Mouse (Mus musculus) MEL (cell line): ENCODE measurements at regions not wholly inside any gene's neighbourhood (a gene's known extent, or its start where the extent isn't known, plus 50 kb on each side); places are given as distances from the start of the nearest gene placed in this dataset.

Experiments used
- DNase-seq: peaks from one replicate; pipeline ENCODE4 v3.0.0; 2011; ENCODE audit warnings: low read depth, low spot score
- H3K27ac ChIP-seq: 2 replicates; pipeline ENCODE4 v1.5.1; 2012; ENCODE audit warnings: low read depth, mild to moderate bottlenecking, control low read depth, low read length, moderate library complexity; ENCODE audit not compliant: control insufficient read depth
- H3K27me3 ChIP-seq, 2 experiments: fragments of 150-350 bp in 1 of 2; sonication (generic) in 1 of 2; 2 replicates each; pipeline ENCODE4 v1.6.1; 2012; ENCODE audit warnings: low read length in 2 of 2, mild to moderate bottlenecking in 2 of 2, improper control_type of control experiment in 1 of 2, moderate library complexity in 1 of 2; ENCODE audit not compliant: insufficient read depth in 2 of 2, control insufficient read depth in 1 of 2
- H3K36me3 ChIP-seq, 2 experiments: 2 replicates each; pipeline ENCODE4 v1.6.1; 2012 to 2014; ENCODE audit warnings: low read length in 2 of 2, improper control_type of control experiment in 1 of 2, inconsistent platforms in 1 of 2, mild to moderate bottlenecking in 1 of 2; ENCODE audit not compliant: insufficient read depth in 2 of 2, control insufficient read depth in 1 of 2
- H3K4me1 ChIP-seq, 2 experiments: fragments of 150-350 bp in 1 of 2; sonication (generic) in 1 of 2; 2 replicates each; pipeline ENCODE4 v1.6.1; 2012; ENCODE audit warnings: low read length in 2 of 2, improper control_type of control experiment in 1 of 2, mild to moderate bottlenecking in 1 of 2; ENCODE audit not compliant: insufficient read depth in 2 of 2, control insufficient read depth in 1 of 2
- H3K4me3 ChIP-seq, 2 experiments: fragments of 150-350 bp in 1 of 2; sonication (generic) in 1 of 2; 2 replicates each; pipeline ENCODE4 v1.5.1; 2012; ENCODE audit warnings: low read depth in 2 of 2, low read length in 2 of 2, mild to moderate bottlenecking in 2 of 2, moderate library complexity in 2 of 2, control low read depth in 1 of 2, improper control_type of control experiment in 1 of 2; ENCODE audit not compliant: control insufficient read depth in 1 of 2, insufficient read depth in 1 of 2
- H3K79me2 ChIP-seq: 2 replicates; pipeline ENCODE4 v1.6.1; 2012; ENCODE audit warnings: mild to moderate bottlenecking, low read length, moderate library complexity; ENCODE audit not compliant: control insufficient read depth, poor library complexity, insufficient read depth
- H3K9ac ChIP-seq: 2 replicates; pipeline ENCODE4 v1.6.1; 2012; ENCODE audit warnings: low read depth, mild to moderate bottlenecking, control low read depth, low read length, moderate library complexity; ENCODE audit not compliant: control insufficient read depth, poor library complexity, severe bottlenecking
- H3K9me3 ChIP-seq: fragments of 150-350 bp; sonication (generic); replicated peaks from 2 replicates; pipeline ENCODE4 v1.6.1; 2012; ENCODE audit warnings: mild to moderate bottlenecking, low read length, improper control_type of control experiment, moderate library complexity; ENCODE audit not compliant: insufficient read depth
- BHLHE40 ChIP-seq: IDR thresholded peaks from 2 replicates; pipeline ENCODE4 v1.6.1; 2012; ENCODE audit warnings: low read depth, mild to moderate bottlenecking, inconsistent platforms, low read length, improper control_type of control experiment, borderline replicate concordance
- CHD1 ChIP-seq: IDR thresholded peaks from 2 replicates; pipeline ENCODE4 v1.6.1; 2012; ENCODE audit warnings: low read depth, mild to moderate bottlenecking, inconsistent platforms, low read length, improper control_type of control experiment
- CHD2 ChIP-seq: IDR thresholded peaks from 2 replicates; pipeline ENCODE4 v1.6.1; 2011; ENCODE audit warnings: low read length, improper control_type of control experiment
- CTCF ChIP-seq, 3 experiments: IDR thresholded peaks in 2 of 3; conservative IDR thresholded peaks in 1 of 3; 2 replicates each; pipeline ENCODE4 v1.5.1; 2011 to 2012; ENCODE audit warnings: low read length in 3 of 3, low read depth in 2 of 3, mild to moderate bottlenecking in 2 of 3, improper control_type of control experiment in 1 of 3, inconsistent platforms in 1 of 3, mixed read lengths in 1 of 3, moderate library complexity in 1 of 3; ENCODE audit not compliant: control insufficient read depth in 1 of 3, insufficient read depth in 1 of 3, poor library complexity in 1 of 3, severe bottlenecking in 1 of 3
- ETS1 ChIP-seq: IDR thresholded peaks from 2 replicates; pipeline ENCODE4 v1.6.1; 2012; ENCODE audit warnings: low read depth, mild to moderate bottlenecking, inconsistent platforms, low read length, improper control_type of control experiment, moderate library complexity
- GABPA ChIP-seq: IDR thresholded peaks from 2 replicates; pipeline ENCODE4 v1.6.1; 2012; ENCODE audit warnings: low read depth, mild to moderate bottlenecking, inconsistent platforms, low read length, improper control_type of control experiment, moderate library complexity
- KAT2A ChIP-seq: conservative IDR thresholded peaks from 2 replicates; pipeline ENCODE4 v1.6.1; 2012; ENCODE audit warnings: low read depth, low read length, improper control_type of control experiment, inconsistent platforms
- MAFK ChIP-seq: IDR thresholded peaks from 2 replicates; pipeline ENCODE4 v1.6.1; 2011; ENCODE audit warnings: low read depth, mild to moderate bottlenecking, low read length, improper control_type of control experiment, borderline replicate concordance
- MAZ ChIP-seq: IDR thresholded peaks from 2 replicates; pipeline ENCODE4 v1.6.1; 2012; ENCODE audit warnings: low read depth, mild to moderate bottlenecking, inconsistent platforms, low read length, improper control_type of control experiment
- MEF2A ChIP-seq: IDR thresholded peaks from 2 replicates; pipeline ENCODE4 v1.6.1; 2014; ENCODE audit warnings: low read depth, mild to moderate bottlenecking, inconsistent platforms, low read length, improper control_type of control experiment; ENCODE audit not compliant: poor library complexity, insufficient replicate concordance, severe bottlenecking; ENCODE audit errors: extremely low read depth
- MXI1 ChIP-seq: IDR thresholded peaks from 2 replicates; pipeline ENCODE4 v1.6.1; 2011; ENCODE audit warnings: mild to moderate bottlenecking, low read depth, low read length, improper control_type of control experiment
- MYB ChIP-seq: IDR thresholded peaks from 2 replicates; pipeline ENCODE4 v1.6.1; 2011; ENCODE audit warnings: mild to moderate bottlenecking, low read depth, low read length, improper control_type of control experiment
- NRF1 ChIP-seq: IDR thresholded peaks from 2 replicates; pipeline ENCODE4 v1.6.1; 2014; ENCODE audit warnings: low read depth, mild to moderate bottlenecking, inconsistent platforms, low read length, improper control_type of control experiment, moderate library complexity; ENCODE audit not compliant: poor library complexity, insufficient read depth, severe bottlenecking
- POLR2AphosphoS2 ChIP-seq: IDR thresholded peaks from 2 replicates; pipeline ENCODE4 v1.6.1; 2011; ENCODE audit warnings: low read length, improper control_type of control experiment
- RAD21 ChIP-seq: IDR thresholded peaks from 2 replicates; pipeline ENCODE4 v1.6.1; 2011; ENCODE audit warnings: mild to moderate bottlenecking, low read depth, low read length, improper control_type of control experiment
- RCOR1 ChIP-seq: IDR thresholded peaks from 2 replicates; pipeline ENCODE4 v1.6.1; 2012; ENCODE audit warnings: low read depth, mild to moderate bottlenecking, inconsistent platforms, low read length, improper control_type of control experiment
- SIN3A ChIP-seq: IDR thresholded peaks from 2 replicates; pipeline ENCODE4 v1.6.1; 2012; ENCODE audit warnings: low read length, improper control_type of control experiment, inconsistent platforms
- SMC3 ChIP-seq: IDR thresholded peaks from 2 replicates; pipeline ENCODE4 v1.6.1; 2011; ENCODE audit warnings: low read depth, low read length, improper control_type of control experiment
- TBP ChIP-seq: IDR thresholded peaks from 2 replicates; pipeline ENCODE4 v1.8.0; 2011; ENCODE audit warnings: low read depth, low read length, improper control_type of control experiment
- UBTF ChIP-seq: IDR thresholded peaks from 2 replicates; pipeline ENCODE4 v1.6.1; 2012; ENCODE audit warnings: low read depth, mild to moderate bottlenecking, inconsistent platforms, low read length, improper control_type of control experiment, moderate library complexity, borderline replicate concordance; ENCODE audit not compliant: insufficient read depth
- USF2 ChIP-seq, 2 experiments: IDR thresholded peaks; 2 replicates each; pipeline ENCODE4 v1.6.1; 2011 to 2012; ENCODE audit warnings: improper control_type of control experiment in 2 of 2, low read length in 2 of 2, borderline replicate concordance in 1 of 2, inconsistent platforms in 1 of 2, low read depth in 1 of 2, mild to moderate bottlenecking in 1 of 2; ENCODE audit not compliant: insufficient read depth in 1 of 2
- ZKSCAN1 ChIP-seq: IDR thresholded peaks from 2 replicates; pipeline ENCODE4 v1.6.1; 2012; ENCODE audit warnings: low read depth, mild to moderate bottlenecking, inconsistent platforms, low read length, improper control_type of control experiment, moderate library complexity

DNA sequence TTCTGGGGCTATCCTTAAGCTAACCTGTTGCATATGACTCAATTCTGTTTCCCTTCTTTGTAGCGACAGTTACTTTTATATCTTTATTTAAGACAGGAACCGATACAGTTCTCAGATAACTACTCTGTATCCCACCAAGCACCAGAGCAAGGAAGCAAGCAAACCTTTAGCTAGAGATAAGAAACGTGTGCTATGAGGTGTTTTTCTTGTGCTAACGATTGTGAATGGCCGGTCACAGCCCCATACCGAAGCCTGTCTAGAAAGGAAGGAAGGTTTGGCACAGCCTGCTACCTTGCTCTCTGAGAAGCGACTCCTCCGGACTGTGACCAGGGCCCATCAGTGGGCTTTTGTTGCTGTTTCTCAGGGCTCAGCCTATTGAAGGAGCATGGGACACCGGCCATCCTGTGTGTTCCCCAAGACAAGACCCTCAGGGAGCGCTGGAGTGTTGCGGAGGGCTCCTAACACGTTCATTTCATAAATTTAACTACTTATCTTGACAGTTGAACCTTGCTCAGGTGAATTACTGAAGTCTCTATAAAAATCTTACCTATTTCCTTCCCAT, 949.0 kb downstream of the Mrps31 start:
- no peaks in the 10 kb centered on the region for H3K79me2 ChIP-seq
- H3K9me3 ChIP-seq: no peaks in the 10 kb centered on the region
- no peak for TF ChIP-seq KAT2A
- TF ChIP-seq MAFK: no peak
- no peak for TF ChIP-seq POLR2AphosphoS2
- TF ChIP-seq CTCF (IDR thresholded peaks at IDR 0.05 in 2 of 3, conservative IDR thresholded peaks at IDR 0.05 in 1 of 3; ENCODE audit: control insufficient read depth in 1 of 3, insufficient read depth in 1 of 3, low read depth in 2 of 3, low read length in 3 of 3, poor library complexity in 1 of 3, severe bottlenecking in 1 of 3): no peak
- no peak for TF ChIP-seq MEF2A
- no peak for TF ChIP-seq GABPA
- no peak for TF ChIP-seq NRF1
- TF ChIP-seq CHD2: no peak
- TF ChIP-seq MXI1: no peak
- TF ChIP-seq USF2 (IDR thresholded peaks at IDR 0.05; ENCODE audit: borderline replicate concordance in 1 of 2, insufficient read depth in 1 of 2, low read depth in 1 of 2, low read length in 2 of 2): no peak
- TF ChIP-seq MYB: no peak
- no peak for TF ChIP-seq CHD1
- TF ChIP-seq TBP: no peak
- no peak for TF ChIP-seq SIN3A
- TF ChIP-seq SMC3: no peak
- no peak for TF ChIP-seq BHLHE40
- TF ChIP-seq UBTF: no peak
- TF ChIP-seq RCOR1: no peak
- no peak for TF ChIP-seq RAD21
- no peaks in the 10 kb centered on the region for H3K36me3 ChIP-seq
- no peak overlapping the region for H3K27ac ChIP-seq
- no peak overlapping the region for H3K9ac ChIP-seq
- no peaks in the 10 kb centered on the region for H3K4me1 ChIP-seq
- no peak overlapping the region for H3K4me3 ChIP-seq
- DNase-seq: no peak
- no peaks in the 10 kb centered on the region for H3K27me3 ChIP-seq

DNA sequence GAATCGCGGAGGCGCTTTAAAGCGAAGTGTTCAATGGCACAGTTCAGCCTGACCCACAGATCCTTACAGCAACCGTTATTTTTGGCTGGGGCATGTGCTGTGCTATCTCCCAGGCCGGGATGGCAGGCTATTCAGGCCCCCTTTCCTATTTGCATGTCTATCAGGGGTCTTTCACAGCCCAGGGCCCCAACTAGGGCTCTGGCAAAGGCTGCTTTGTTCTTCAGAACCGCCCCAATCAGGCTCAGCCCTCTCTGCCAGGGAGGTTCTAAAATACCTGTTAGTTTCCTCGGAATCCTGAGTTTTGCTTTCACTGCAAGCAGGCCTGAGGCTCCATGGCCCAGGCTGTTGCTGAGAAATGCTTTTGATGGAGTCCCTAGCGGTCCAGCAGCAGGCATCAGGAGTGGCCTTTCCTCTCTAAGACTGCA, 949.7 kb downstream of the Mrps31 start:
- no peaks in the 10 kb centered on the region for H3K9me3 ChIP-seq
- no peak overlapping the region for H3K27ac ChIP-seq
- no peak overlapping the region for H3K9ac ChIP-seq
- no peaks in the 10 kb centered on the region for H3K79me2 ChIP-seq
- TF ChIP-seq SMC3 (no peak), ETS1 (no peak), MAZ (no peak), ZKSCAN1 (no peak), MAFK (no peak), CHD2 (no peak), UBTF (no peak), RCOR1 (no peak)
- no peaks in the 10 kb centered on the region for H3K36me3 ChIP-seq
- H3K4me3 ChIP-seq: no peak overlapping the region
- DNase-seq: no peak
- no peaks in the 10 kb centered on the region for H3K27me3 ChIP-seq
- H3K4me1 ChIP-seq: no peaks in the 10 kb centered on the region
